Comparison of ENCODE assay signal across 8 mouse cellular contexts in genomic region chr2:178175286-178175931, GRCm38 (mm10). TPM values are rescaled to one million over a fixed set of nuclear protein-coding genes. Genes with fewer than 3 reads are reported as not detected.
DNase-seq lines count a peak whose midpoint lies in the region; ATAC-seq and TF ChIP-seq lines count a peak whose summit lies in the region.

No protein-coding gene starts in this region.

- H3K9me3 ChIP-seq in heart, embryonic 11.5 days (replicated peaks; ENCODE audit: control insufficient read depth, low read length), result no peaks in the 10 kb centered on the region
- H3K9me3 ChIP-seq in ES-E14 (ENCODE audit: control insufficient read depth, insufficient read depth, low read depth, low read length), result no peaks in the 10 kb centered on the region
- H3K9me3 ChIP-seq in forebrain, postnatal 0 days (ENCODE audit: low read length), result no peaks in the 10 kb centered on the region
- no peaks in the 10 kb centered on the region for H3K9me3 ChIP-seq in midbrain, embryonic 15.5 days

- peak overlapping the region; percentile 32; the same call in 1 of the 2 replicates for H3K4me2 ChIP-seq in heart, embryonic 11.5 days
- H3K4me2 ChIP-seq in forebrain, postnatal 0 days (ENCODE audit: low read depth), result peak overlapping the region; percentile 44
- H3K4me2 ChIP-seq in midbrain, embryonic 15.5 days, result peak overlapping the region; percentile 54

- 0 out of 2 replicates have a peak, but pooled peaks have one; percentile 26 for ATAC-seq in heart, embryonic 11.5 days (replicated peaks; ENCODE audit: insufficient number of reproducible peaks, low FRiP score, low TSS enrichment)
- peak; percentile 96 for ATAC-seq in forebrain, postnatal 0 days
- peak; percentile 91 for ATAC-seq in midbrain, embryonic 15.5 days (replicated peaks)
- no peak for ATAC-seq in granulocyte monocyte progenitor cell, adult 5-6 weeks (replicated peaks; ENCODE audit: poor library complexity, severe bottlenecking)
- no peak for ATAC-seq in monocyte, adult 5-6 weeks (replicated peaks; ENCODE audit: insufficient number of reproducible peaks, low FRiP score, low TSS enrichment, poor library complexity, severe bottlenecking)

- TF ChIP-seq CTCF in forebrain, postnatal 0 days (IDR thresholded peaks at IDR 0.05; ENCODE audit: low read depth), result no peak

- H3K4me3 ChIP-seq in heart, embryonic 11.5 days (ENCODE audit: low read depth, low read length), result no peak overlapping the region
- no peak overlapping the region for H3K4me3 ChIP-seq in ES-E14 (ENCODE audit: insufficient read depth in 1 of 2, low read depth in 1 of 2, low read length in 2 of 2, poor library complexity in 1 of 2, severe bottlenecking in 1 of 2)
- H3K4me3 ChIP-seq in forebrain, postnatal 0 days (ENCODE audit: low read depth, low read length), result peak overlapping the region; percentile 20; the same call in 1 of the 2 replicates
- H3K4me3 ChIP-seq in midbrain, embryonic 15.5 days, result peak overlapping the region; percentile 25

- WGBS in heart, embryonic 11.5 days (ENCODE audit: insufficient replicate concordance), result 41% methylated on average over 16 of the region's 16 CpGs
- WGBS in forebrain, postnatal 0 days, result 20% methylated on average over 16 of the region's 16 CpGs
- 15% methylated on average over 16 of the region's 16 CpGs for WGBS in midbrain, embryonic 15.5 days

- in situ Hi-C loops in ES-E14 (cut with MboI; ENCODE audit: low sequenced_read_pairs in 2 of 2, unreplicated experiment in 2 of 2), result no loop called here

- H3K4me1 ChIP-seq in heart, embryonic 11.5 days (ENCODE audit: control insufficient read depth, insufficient read depth, low read length), result no peaks in the 10 kb centered on the region
- H3K4me1 ChIP-seq in ES-E14 (ENCODE audit: control insufficient read depth in 2 of 2, insufficient read depth in 2 of 2, low read length in 2 of 2, poor library complexity in 1 of 2), result 0 out of 4 replicates have a peak, but pooled peaks cover 0 to 2% of the 10 kb centered on the region in 2 experiments
- no peaks in the 10 kb centered on the region; the same call in 1 of the 2 replicates for H3K4me1 ChIP-seq in forebrain, postnatal 0 days (ENCODE audit: insufficient read depth)
- H3K4me1 ChIP-seq in midbrain, embryonic 15.5 days, result peaks cover 30% of the 10 kb centered on the region

- H3K27me3 ChIP-seq in heart, embryonic 11.5 days (ENCODE audit: control insufficient read depth, insufficient read depth, low read length), result no peaks in the 10 kb centered on the region
- H3K27me3 ChIP-seq in forebrain, postnatal 0 days (ENCODE audit: insufficient read depth, low read length), result no peaks in the 10 kb centered on the region
- H3K27me3 ChIP-seq in midbrain, embryonic 15.5 days (replicated peaks), result no peaks in the 10 kb centered on the region

- no peaks in the 10 kb centered on the region for H3K36me3 ChIP-seq in heart, embryonic 11.5 days (ENCODE audit: control insufficient read depth, insufficient read depth, low read length)
- no peaks in the 10 kb centered on the region for H3K36me3 ChIP-seq in ES-E14 (ENCODE audit: control insufficient read depth, insufficient read depth, low read length, poor library complexity, severe bottlenecking)
- no peaks in the 10 kb centered on the region for H3K36me3 ChIP-seq in forebrain, postnatal 0 days (ENCODE audit: insufficient read depth)
- H3K36me3 ChIP-seq in midbrain, embryonic 15.5 days (replicated peaks), result no peaks in the 10 kb centered on the region

- H3K9ac ChIP-seq in heart, embryonic 11.5 days (ENCODE audit: low read depth, low read length), result no peak overlapping the region
- H3K9ac ChIP-seq in ES-E14 (ENCODE audit: insufficient read depth, low read depth, low read length, poor library complexity, severe bottlenecking), result no peak overlapping the region
- H3K9ac ChIP-seq in forebrain, postnatal 0 days, result 0 out of 2 replicates have a peak overlapping the region, but pooled peaks have one; percentile 33
- peak overlapping the region; percentile 40 for H3K9ac ChIP-seq in midbrain, embryonic 15.5 days

- DNase-seq in heart, adult 11 months, result no peak
- DNase-seq in ES-E14 (ENCODE audit: low read depth, low spot score), result peak; percentile 31
- peak; percentile 81 for DNase-seq in forebrain, postnatal 0 days
- no peak for DNase-seq in gastrocnemius, postnatal 10 days

- no peak overlapping the region for H3K27ac ChIP-seq in heart, embryonic 11.5 days (ENCODE audit: low read depth, low read length)
- no peak overlapping the region for H3K27ac ChIP-seq in ES-E14 (ENCODE audit: insufficient read depth, low read depth, low read length, poor library complexity, severe bottlenecking)
- peak overlapping the region; percentile 68 for H3K27ac ChIP-seq in forebrain, postnatal 0 days (ENCODE audit: low read depth, low read length)
- H3K27ac ChIP-seq in midbrain, embryonic 15.5 days, result peak overlapping the region; percentile 87

TF ChIP-seq in ES-E14, 5 proteins besides CTCF, POLR2A, EP300 and RAD21:
- no peak for TF ChIP-seq MAFK (IDR thresholded peaks at IDR 0.05; ENCODE audit: insufficient read depth, low read depth, low read length)
- no peak for TF ChIP-seq CHD2 (IDR thresholded peaks at IDR 0.05; ENCODE audit: low read depth, low read length)
- TF ChIP-seq HCFC1 (IDR thresholded peaks at IDR 0.05; ENCODE audit: borderline replicate concordance, insufficient read depth, low read length), result no peak
- TF ChIP-seq ZNF384 (IDR thresholded peaks at IDR 0.05; ENCODE audit: low read depth, low read length), result no peak
- no peak for TF ChIP-seq ZC3H11A (IDR thresholded peaks at IDR 0.05; ENCODE audit: borderline replicate concordance, low read depth, low read length)

RNA-seq across cellular contexts. Expression of gene Phactr3, which starts 56.6 kb away (rescaled TPM):
- polyA plus RNA-seq in heart, embryonic 11.5 days (2014; fragmentation: Nextera tagmentation; extraction: Ambion mirVana), result 11.7 TPM in 2 replicates
- 1.1 and 1.2 TPM in 2 replicates for total RNA-seq in ES-E14 (2012; rRNA removed)
- 152 and 170 TPM in 2 replicates for total RNA-seq in forebrain, postnatal 0 days (2014; rRNA removed)
- 97.8 and 98.2 TPM in 2 replicates for polyA plus RNA-seq in forebrain, postnatal 0 days (2015; fragmentation: Nextera tagmentation; extraction: Ambion mirVana)
- 66.3 and 67.1 TPM in 2 replicates for polyA plus RNA-seq in midbrain, embryonic 15.5 days (2015; fragmentation: Nextera tagmentation; extraction: Ambion mirVana)
- under 1 TPM; 0.23 to 0.38 TPM for total RNA-seq in gastrocnemius, postnatal 10 days (2021)
- not detected in 2 replicates for total RNA-seq in granulocyte monocyte progenitor cell, adult 5-6 weeks (2014; fragmentation: Nextera tagmentation)
- not detected in 2 replicates for total RNA-seq in granulocyte monocyte progenitor cell, adult 5-6 weeks (2017)
- 62.1 to 93.8 TPM (median 74.6 TPM) in 3 replicates for total RNA-seq in monocyte, adult 5-6 weeks (2017)

Comparison
In these comparisons a context has a peak if more than half of its experiments do, and no peak if none do; other contexts are left out.
1. ATAC-seq: peak in heart, embryonic 11.5 days (single experiment), forebrain, postnatal 0 days (single experiment) and midbrain, embryonic 15.5 days (single experiment); none in granulocyte monocyte progenitor cell, adult 5-6 weeks (single experiment) and monocyte, adult 5-6 weeks (single experiment).
2. H3K27ac ChIP-seq: peak in forebrain, postnatal 0 days (single experiment) and midbrain, embryonic 15.5 days (single experiment); none in heart, embryonic 11.5 days (single experiment) and ES-E14 (single experiment).
3. H3K4me3 ChIP-seq: peak in forebrain, postnatal 0 days (single experiment) and midbrain, embryonic 15.5 days (single experiment); none in heart, embryonic 11.5 days (single experiment) and ES-E14 (0 of 2).
4. H3K9ac ChIP-seq: peak in forebrain, postnatal 0 days (single experiment) and midbrain, embryonic 15.5 days (single experiment); none in heart, embryonic 11.5 days (single experiment) and ES-E14 (single experiment).
5. DNase-seq: peak in ES-E14 (single experiment) and forebrain, postnatal 0 days (single experiment); none in heart, adult 11 months (single experiment) and gastrocnemius, postnatal 10 days (single experiment).
6. RNA of gene Phactr3, which starts 56.6 kb away (total RNA-seq): 152 to 170 TPM in forebrain, postnatal 0 days and 62.1 to 93.8 TPM in monocyte, adult 5-6 weeks; 1.1 to 1.2 TPM in ES-E14, 0.23 to 0.38 TPM in gastrocnemius, postnatal 10 days and not detected in granulocyte monocyte progenitor cell, adult 5-6 weeks; every median in the first group is over 10 times any median in the second.
7. Peak in every context shown above with its lines, with median percentiles within 50 percentile points of each other: H3K4me2 ChIP-seq.